Mouse (Mus musculus) myocyte (in vitro differentiated cells): ENCODE results near the gene B230307C23Rik. TPM values are rescaled to one million over a fixed set of nuclear protein-coding genes. Genes with fewer than 3 reads are reported as not detected.
A peak's percentile ranks its signal among the peaks of the same experiment; 100 is the strongest.

Experiments used
- H3K27me3 ChIP-seq: one replicate; pipeline ENCODE4 v1.6.1; 2011; ENCODE audit not compliant: control insufficient read depth, insufficient read depth, insufficient read length
- H3K36me3 ChIP-seq: one replicate; pipeline ENCODE4 v1.6.1; 2011; ENCODE audit not compliant: control insufficient read depth, insufficient read depth
- H3K4me2 ChIP-seq: one replicate; pipeline ENCODE4 v1.6.1; 2011; ENCODE audit warnings: low read depth, control low read depth
- H3K4me3 ChIP-seq: one replicate; pipeline ENCODE4 v1.5.1; 2011; ENCODE audit warnings: mild to moderate bottlenecking, control low read depth, moderate library complexity
- H3K79me2 ChIP-seq: one replicate; pipeline ENCODE4 v1.6.1; 2011; ENCODE audit not compliant: control insufficient read depth, insufficient read depth
- H3ac ChIP-seq: one replicate; pipeline ENCODE4 v1.6.1; 2011; ENCODE audit not compliant: control insufficient read depth, insufficient read length
- CEBPB ChIP-seq: IDR thresholded peaks from 2 replicates; pipeline ENCODE4 v1.6.1; 2011; ENCODE audit warnings: mild to moderate bottlenecking, moderate library complexity; ENCODE audit not compliant: poor library complexity, insufficient read depth, severe bottlenecking
- E2F4 ChIP-seq: IDR thresholded peaks from one replicate; pipeline ENCODE4 v1.6.1; 2011; ENCODE audit warnings: mild to moderate bottlenecking, control low read depth, moderate library complexity; ENCODE audit not compliant: insufficient read depth
- MAX ChIP-seq: IDR thresholded peaks from one replicate; pipeline ENCODE4 v1.6.1; 2011; ENCODE audit warnings: low read depth, mild to moderate bottlenecking, control low read depth
- MYOD1 ChIP-seq, 3 experiments: IDR thresholded peaks; one replicate each; pipeline ENCODE4 v1.6.1; 2011; ENCODE audit warnings: control low read depth in 2 of 3, low read depth in 2 of 3, mild to moderate bottlenecking in 2 of 3, moderate library complexity in 1 of 3; ENCODE audit not compliant: insufficient read length in 2 of 3, control insufficient read depth in 1 of 3
- MYOG ChIP-seq, 3 experiments: IDR thresholded peaks; one replicate each; pipeline ENCODE4 v1.6.1; 2011; ENCODE audit warnings: control low read depth in 2 of 3, low read depth in 2 of 3, mild to moderate bottlenecking in 2 of 3; ENCODE audit not compliant: insufficient read length in 2 of 3, control insufficient read depth in 1 of 3, insufficient read depth in 1 of 3
- POLR2A ChIP-seq: IDR thresholded peaks from one replicate; pipeline ENCODE4 v1.6.1; 2011; ENCODE audit warnings: low read depth, mild to moderate bottlenecking, control low read depth, moderate library complexity; ENCODE audit not compliant: insufficient read length
- POLR2AphosphoS2 ChIP-seq: IDR thresholded peaks from one replicate; pipeline ENCODE4 v1.6.1; 2011; ENCODE audit warnings: low read depth, control low read depth; ENCODE audit not compliant: insufficient read length
- REST ChIP-seq: IDR thresholded peaks from one replicate; pipeline ENCODE4 v1.6.1; 2011; ENCODE audit warnings: mild to moderate bottlenecking, control low read depth, moderate library complexity; ENCODE audit not compliant: insufficient read depth, insufficient read length
- SRF ChIP-seq: IDR thresholded peaks from one replicate; pipeline ENCODE4 v1.6.1; 2011; ENCODE audit warnings: low read depth; ENCODE audit not compliant: control insufficient read depth, insufficient read length
- TCF12 ChIP-seq: IDR thresholded peaks from one replicate; pipeline ENCODE4 v1.6.1; 2011; ENCODE audit warnings: mild to moderate bottlenecking, control low read depth; ENCODE audit not compliant: poor library complexity, insufficient read depth, severe bottlenecking
- TCF3 ChIP-seq: IDR thresholded peaks from one replicate; pipeline ENCODE4 v1.6.1; 2011; ENCODE audit warnings: low read depth, control low read depth; ENCODE audit not compliant: insufficient read length
- USF1 ChIP-seq: IDR thresholded peaks from one replicate; pipeline ENCODE4 v1.6.1; 2011; ENCODE audit warnings: low read depth, mild to moderate bottlenecking, control low read depth, moderate library complexity
- polyA plus RNA-seq: library from polyadenylated mRNA; unstranded; fragments of >200 nt; fragmentation: generic; extraction: Trizol; gene quantifications from one replicate; pipeline ENCODE4 v1.2.1, GENCODE M21; 2012; ENCODE audit warnings: missing spikeins

B230307C23Rik gene
- polyA plus RNA-seq, 1 experiment = 3.0 TPM

DNA sequence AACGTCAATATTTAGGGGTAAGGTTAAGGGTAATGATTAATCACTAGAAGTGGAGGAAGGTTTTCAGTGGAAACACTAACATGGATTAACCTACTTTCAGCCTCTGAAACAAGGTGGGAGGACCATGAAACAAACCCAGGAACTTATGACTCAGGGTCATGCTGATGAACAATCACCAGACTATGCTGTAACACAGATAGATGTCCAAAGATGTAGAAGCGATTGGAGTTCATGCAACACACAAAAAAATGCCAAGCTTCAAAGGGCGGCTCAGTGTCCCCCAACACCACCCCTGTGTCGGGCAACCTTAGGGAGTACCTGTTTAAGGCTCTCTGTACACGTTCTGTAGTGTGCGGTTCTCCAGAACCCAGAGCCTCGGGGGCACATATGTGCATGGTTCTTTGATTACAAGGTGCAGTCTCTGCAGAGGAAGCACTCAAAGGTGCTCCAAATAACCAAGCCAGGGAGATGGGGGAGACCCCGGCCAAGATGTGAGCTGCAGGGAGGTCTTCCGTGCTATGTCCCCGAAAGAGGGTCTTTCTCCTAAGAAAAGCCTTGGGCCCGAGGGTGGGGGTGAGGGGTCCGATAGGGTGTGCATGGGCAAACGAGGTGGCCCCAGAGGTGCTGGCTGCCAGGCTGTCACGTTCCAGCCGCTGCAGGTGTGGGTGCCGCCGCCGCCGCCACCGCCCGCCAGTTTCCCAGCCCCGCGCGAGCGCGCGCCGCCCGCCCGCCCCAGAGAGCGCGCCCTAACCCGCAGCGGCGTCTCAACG, 35.5 kb upstream of the B230307C23Rik start:
- H3K4me3 ChIP-seq = peak overlapping the region; percentile 60
- TF ChIP-seq USF1 (no peak), MAX (no peak), REST (no peak)
- peaks cover 6% of the 10 kb centered on the region for H3K36me3 ChIP-seq
- peak overlapping the region; percentile 92 for H3K4me2 ChIP-seq
- H3K79me2 ChIP-seq = peaks cover 50% of the 10 kb centered on the region
- H3K27me3 ChIP-seq = no peaks in the 10 kb centered on the region
- H3ac ChIP-seq = peak overlapping the region; percentile 88

DNA sequence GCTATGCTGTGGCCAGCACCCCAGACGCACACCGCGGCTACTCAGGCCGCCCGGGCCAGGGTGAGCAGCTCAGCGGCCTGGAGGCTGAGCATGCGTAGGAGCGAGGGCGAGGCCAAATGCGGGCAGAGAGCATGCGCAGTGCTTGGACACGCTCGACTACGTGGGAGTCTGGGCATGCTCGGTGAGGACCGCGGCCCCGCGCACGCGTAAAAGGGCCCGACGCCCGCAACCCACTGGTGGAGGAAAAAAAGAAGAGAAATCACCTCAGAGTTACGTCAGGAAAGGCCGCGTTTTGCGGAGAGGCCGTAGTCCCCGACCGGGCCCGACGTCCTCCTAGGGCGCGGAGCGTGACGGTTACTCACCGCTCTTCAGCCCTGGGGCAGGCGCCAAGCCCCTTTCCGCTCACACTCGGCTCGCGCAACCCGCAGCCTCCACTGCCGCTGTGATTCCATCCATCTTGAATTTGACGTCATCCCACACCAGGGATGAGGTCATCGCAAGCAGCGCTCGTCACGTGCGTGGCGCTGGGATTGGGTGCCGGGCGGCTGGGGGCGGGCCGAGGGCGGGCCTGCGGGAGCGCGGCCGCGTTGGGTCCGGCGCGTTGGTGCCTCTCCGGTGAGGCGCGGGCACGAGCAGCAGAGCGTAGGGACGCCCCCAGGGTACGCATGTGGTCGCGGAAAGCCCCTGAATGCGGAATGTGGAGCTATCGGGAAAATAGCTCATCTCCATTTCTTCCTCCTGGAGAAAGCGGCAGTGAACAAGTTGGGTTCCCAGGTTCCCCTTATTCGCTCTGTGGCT, 34.8 kb upstream of the B230307C23Rik start, which contains the start of the genes C2cd2 and Zbtb21:
Gene C2cd2 (minus strand): TSS at position 448 of the 798 bp plus-strand sequence.
Gene Zbtb21 (minus strand): TSS at position 472 of the 798 bp plus-strand sequence.
- H3K4me2 ChIP-seq = peak within 1 kb of the TSS; percentile 92
- H3ac ChIP-seq = peak within 1 kb of the TSS; percentile 88
- no peak for TF ChIP-seq E2F4
- TF ChIP-seq MAX = no peak
- peak; percentile 88 for TF ChIP-seq POLR2A
- peak; percentile 94 for TF ChIP-seq POLR2AphosphoS2
- TF ChIP-seq TCF12 = no peak
- TF ChIP-seq SRF = no peak
- peak in 1 of 3 experiments; percentile 25 for TF ChIP-seq MYOG (IDR thresholded peaks at IDR 0.05; ENCODE audit: control insufficient read depth in 1 of 3, insufficient read depth in 1 of 3, insufficient read length in 2 of 3, low read depth in 2 of 3)
- TF ChIP-seq MYOD1 (IDR thresholded peaks at IDR 0.05; ENCODE audit: control insufficient read depth in 1 of 3, insufficient read length in 2 of 3, low read depth in 2 of 3) = peak in 1 of 3 experiments; percentile 10
- TF ChIP-seq TCF3 = no peak
- TF ChIP-seq REST = peak; percentile 7
- TF ChIP-seq CEBPB = no peak
- TF ChIP-seq USF1 = peak; percentile 74
- H3K36me3 ChIP-seq = no peaks in the 10 kb centered on the region
- H3K79me2 ChIP-seq = peaks cover 43% of the 10 kb centered on the region
- no peaks in the 10 kb centered on the region for H3K27me3 ChIP-seq
- H3K4me3 ChIP-seq = peak within 1 kb of the TSS; percentile 60

DNA sequence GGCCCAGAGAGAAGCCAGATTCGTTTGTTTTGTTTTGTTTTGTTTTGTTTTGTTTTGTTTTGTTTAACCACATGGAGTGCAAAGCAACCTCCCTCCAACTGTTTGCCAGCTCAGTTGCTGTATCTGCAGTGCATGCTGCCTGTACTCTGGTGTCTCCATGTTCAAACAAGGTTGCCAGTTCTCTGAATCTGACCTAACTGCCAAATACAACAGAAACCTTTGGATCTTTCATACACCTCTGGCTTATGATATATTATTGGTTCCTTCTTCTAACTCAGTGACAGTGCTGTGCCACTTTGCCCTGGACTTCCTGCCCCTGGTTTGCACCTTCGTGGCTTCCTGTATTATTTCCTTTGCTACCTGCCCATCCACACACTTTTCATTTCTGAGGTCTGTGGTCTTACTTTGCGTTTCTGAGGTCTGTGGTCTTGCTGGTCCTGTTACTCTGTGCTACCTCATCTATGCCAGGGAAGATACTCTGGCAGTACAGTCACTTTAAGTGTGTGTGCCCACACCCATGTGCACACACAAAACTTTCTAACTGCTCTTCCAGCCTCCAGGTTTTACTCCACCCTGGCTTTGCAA, 33.1 kb upstream of the B230307C23Rik start:
- Histone ChIP-seq H3K4me2 (no peak overlapping the region), H3K4me3 (no peak overlapping the region), H3ac (no peak overlapping the region), H3K36me3 (no peaks in the 10 kb centered on the region), H3K79me2 (peaks cover 28% of the 10 kb centered on the region), H3K27me3 (no peaks in the 10 kb centered on the region)
- TF ChIP-seq CEBPB = no peak
- TF ChIP-seq MAX = no peak
- TF ChIP-seq POLR2A = no peak
- no peak for TF ChIP-seq MYOG (IDR thresholded peaks at IDR 0.05; ENCODE audit: control insufficient read depth in 1 of 3, insufficient read depth in 1 of 3, insufficient read length in 2 of 3, low read depth in 2 of 3)
- no peak for TF ChIP-seq REST
- TF ChIP-seq MYOD1 (IDR thresholded peaks at IDR 0.05; ENCODE audit: control insufficient read depth in 1 of 3, insufficient read length in 2 of 3, low read depth in 2 of 3) = no peak
- no peak for TF ChIP-seq POLR2AphosphoS2
- no peak for TF ChIP-seq TCF12

DNA sequence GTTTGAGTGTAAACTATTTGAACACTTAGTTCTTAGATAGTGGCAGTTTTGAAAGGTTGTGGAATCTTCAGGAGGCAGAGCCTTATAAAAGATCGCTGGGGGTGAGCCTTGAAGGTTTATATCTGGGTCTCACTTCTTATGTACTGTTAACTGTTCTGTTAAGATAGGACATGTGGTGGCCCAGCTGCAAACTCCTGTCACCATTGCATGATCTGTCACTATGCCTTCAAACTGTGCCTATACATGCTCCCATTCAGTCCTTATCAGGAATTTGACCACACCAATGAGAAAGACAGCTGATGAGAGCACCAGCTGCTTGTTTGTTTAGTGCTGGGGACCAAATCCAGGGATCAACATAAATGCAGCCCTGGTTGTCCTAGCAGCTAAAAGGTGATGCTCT, 19.8 kb upstream of the B230307C23Rik start:
- no peaks in the 10 kb centered on the region for H3K27me3 ChIP-seq
- no peaks in the 10 kb centered on the region for H3K36me3 ChIP-seq
- H3K4me2 ChIP-seq = no peak overlapping the region
- H3K4me3 ChIP-seq = no peak overlapping the region
- TF ChIP-seq TCF12 = no peak
- H3ac ChIP-seq = no peak overlapping the region
- no peaks in the 10 kb centered on the region for H3K79me2 ChIP-seq

DNA sequence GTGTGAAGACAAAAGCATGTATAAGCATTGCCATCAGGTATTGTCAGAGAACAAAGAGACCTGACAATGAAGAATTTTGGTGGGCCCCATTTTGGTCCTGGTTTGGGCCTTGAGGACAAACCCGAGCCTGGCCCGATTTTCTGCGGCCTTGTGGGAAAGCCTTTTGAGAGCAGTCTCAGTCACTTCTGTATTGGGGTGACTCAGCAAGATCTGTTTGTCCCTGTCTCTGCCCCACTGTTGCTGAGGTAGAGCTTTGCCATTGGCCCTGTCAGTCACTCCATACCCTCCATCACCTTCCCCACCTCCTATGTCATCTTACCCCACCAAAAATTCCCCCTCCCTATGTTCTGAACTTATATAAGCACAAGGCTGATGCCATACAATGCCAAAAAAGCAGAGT, 19.4 kb upstream of the B230307C23Rik start:
- Histone ChIP-seq H3K27me3 (no peaks in the 10 kb centered on the region), H3K79me2 (no peaks in the 10 kb centered on the region), H3ac (no peak overlapping the region), H3K36me3 (no peaks in the 10 kb centered on the region), H3K4me3 (no peak overlapping the region), H3K4me2 (no peak overlapping the region)
- TF ChIP-seq MYOD1 (IDR thresholded peaks at IDR 0.05; ENCODE audit: control insufficient read depth in 1 of 3, insufficient read length in 2 of 3, low read depth in 2 of 3) (no peak), POLR2A (no peak), USF1 (no peak), REST (no peak), TCF12 (no peak), TCF3 (no peak), E2F4 (no peak), SRF (no peak), MAX (no peak), POLR2AphosphoS2 (no peak), CEBPB (no peak), MYOG (IDR thresholded peaks at IDR 0.05; ENCODE audit: control insufficient read depth in 1 of 3, insufficient read depth in 1 of 3, insufficient read length in 2 of 3, low read depth in 2 of 3) (no peak)
